Mouse (Mus musculus) neutrophil, adult 5-6 weeks (primary cell): ENCODE data around the gene Clec2g. TPM values are rescaled to one million over a fixed set of nuclear protein-coding genes. Genes with fewer than 3 reads are reported as not detected.
"Not testable (repeated sequence)": the region's sequence is repeated elsewhere in the genome, so short reads cannot be mapped to it uniquely, and the experiment has no call there.

Source experiments
- ATAC-seq: fragments of 151-379, 151-347 bp; 2 replicates; pipeline ENCODE4 v1.8.0; 2017; ENCODE audit warnings: mild to moderate bottlenecking, moderate TSS enrichment; ENCODE audit not compliant: insufficient number of reproducible peaks, poor library complexity, low FRiP score, severe bottlenecking; ENCODE audit errors: extremely low read depth
- total RNA-seq: library from RNA; stranded (forward); fragments of 200-1000 nt; gene quantifications from 2 replicates; pipeline ENCODE4 v1.2.3, GENCODE M21; 2017

Clec2g gene
- total RNA-seq, 1 experiment from 2014 or later: not detected

- not testable (repeated sequence) for ATAC-seq
Measured at GRCm38 (mm10) chr6:128970508-128971393, 36.6 kb downstream of the Clec2g start.

- ATAC-seq: no peak
Measured at GRCm38 (mm10) chr6:128971394-128972039, 37.3 kb downstream of the Clec2g start.

- ATAC-seq: no peak
Measured at GRCm38 (mm10) chr6:128972156-128972555, 38.0 kb downstream of the Clec2g start.

GRCm38 (mm10) chr6:128972687-128973438, 38.7 kb downstream of the Clec2g start:
- ATAC-seq: peak; percentile 74

GRCm38 (mm10) chr6:128973439-128973697, 39.2 kb downstream of the Clec2g start:
- ATAC-seq: no peak

GRCm38 (mm10) chr6:128974850-128975249, 40.7 kb downstream of the Clec2g start:
- peak; percentile 27; the same call in 1 of the 2 replicates for ATAC-seq

- peak; percentile 32; the same call in 1 of the 2 replicates for ATAC-seq
Measured at GRCm38 (mm10) chr6:128976194-128976593, 42.0 kb downstream of the Clec2g start.

- ATAC-seq: not testable (repeated sequence)
Measured at GRCm38 (mm10) chr6:128981951-128982541, 47.9 kb downstream of the Clec2g start.

GRCm38 (mm10) chr6:128992337-128992736, 58.2 kb downstream of the Clec2g start:
- no peak for ATAC-seq

- ATAC-seq: 0 out of 2 replicates have a peak, but pooled peaks have one; percentile 30
Measured at GRCm38 (mm10) chr6:128992753-128993152, 58.6 kb downstream of the Clec2g start.

GRCm38 (mm10) chr6:128993221-128993620, 59.0 kb downstream of the Clec2g start:
- no peak for ATAC-seq

- no peak for ATAC-seq
Measured at GRCm38 (mm10) chr6:128994336-128994735, 60.2 kb downstream of the Clec2g start.

- no peak for ATAC-seq
Measured at GRCm38 (mm10) chr6:128994742-128995141, 60.6 kb downstream of the Clec2g start.

- ATAC-seq: peak; percentile 47; the same call in 1 of the 2 replicates
Measured at GRCm38 (mm10) chr6:128995250-128996053, 61.3 kb downstream of the Clec2g start.

- peak; percentile 13; the same call in 1 of the 2 replicates for ATAC-seq
Measured at GRCm38 (mm10) chr6:128996054-128996767, 62.0 kb downstream of the Clec2g start.

GRCm38 (mm10) chr6:128996768-128997442, 62.7 kb downstream of the Clec2g start:
- ATAC-seq: no peak

GRCm38 (mm10) chr6:129001392-129001791, 67.2 kb downstream of the Clec2g start:
- ATAC-seq: no peak
